Mouse (Mus musculus) layer of hippocampus, postnatal 14 days (tissue): ENCODE data around the gene Cbs. TPM values are rescaled to one million over a fixed set of nuclear protein-coding genes. Genes with fewer than 3 reads are reported as not detected.
A peak's percentile ranks its signal among the peaks of the same experiment; 100 is the strongest.

Source experiments
- DNase-seq, 2 experiments: peaks; one replicate each; pipeline ENCODE4 v3.0.0; 2021 to 2022; ENCODE audit warnings: low spot score in 2 of 2, mixed read lengths in 1 of 2
- total RNA-seq, 2 experiments: library from RNA; stranded (reverse); gene quantifications; 2 replicates each; pipeline ENCODE4 v1.2.3; 2021

Cbs gene
- total RNA-seq, 2 experiments from 2014 or later: 75.4 to 91.4 TPM

GRCm38 (mm10) chr17:31594590-31594989 is 42.4 kb downstream of the Cbs start:
- DNase-seq: no peak

DNA sequence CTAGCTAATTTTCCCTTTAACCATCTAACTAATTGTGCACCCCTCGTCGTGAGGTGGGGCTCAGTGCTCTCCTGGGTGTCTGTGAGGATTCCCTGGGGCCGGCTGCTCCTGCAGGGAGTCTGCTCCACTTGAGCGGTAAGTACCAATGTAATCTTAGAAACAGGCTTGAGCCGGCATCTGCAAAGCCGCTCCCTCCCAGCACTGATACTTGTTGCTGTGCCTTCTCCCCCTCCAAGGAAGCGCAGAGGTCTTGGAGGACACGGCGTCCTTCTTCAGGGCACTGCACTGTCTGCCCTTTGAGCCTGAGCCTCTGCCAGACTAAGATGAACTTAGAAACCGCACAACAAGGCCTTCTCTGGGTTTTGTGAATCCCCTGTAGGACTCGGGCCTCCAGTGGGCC is 46.2 kb downstream of the Cbs start:
- DNase-seq: no peak

DNA sequence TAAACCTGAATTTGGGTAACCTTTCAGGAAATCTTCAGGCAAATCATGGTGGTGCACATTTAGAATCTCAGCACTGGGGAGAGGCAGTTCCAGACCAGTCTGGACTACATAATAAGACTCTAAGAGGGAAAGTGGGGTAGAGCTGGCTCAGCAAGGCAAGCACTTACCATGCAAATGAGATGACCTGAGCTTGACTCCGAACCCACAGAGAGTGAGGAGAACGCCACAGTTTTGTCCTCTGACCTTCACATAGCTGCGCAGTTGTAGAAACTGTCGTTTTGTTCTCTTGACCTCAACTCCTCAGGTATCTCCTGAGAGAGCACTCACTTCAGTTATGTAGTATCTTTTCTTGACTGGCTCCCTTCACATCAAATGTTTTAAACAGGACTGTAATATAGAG is 48.3 kb downstream of the Cbs start:
- DNase-seq: no peak

DNA sequence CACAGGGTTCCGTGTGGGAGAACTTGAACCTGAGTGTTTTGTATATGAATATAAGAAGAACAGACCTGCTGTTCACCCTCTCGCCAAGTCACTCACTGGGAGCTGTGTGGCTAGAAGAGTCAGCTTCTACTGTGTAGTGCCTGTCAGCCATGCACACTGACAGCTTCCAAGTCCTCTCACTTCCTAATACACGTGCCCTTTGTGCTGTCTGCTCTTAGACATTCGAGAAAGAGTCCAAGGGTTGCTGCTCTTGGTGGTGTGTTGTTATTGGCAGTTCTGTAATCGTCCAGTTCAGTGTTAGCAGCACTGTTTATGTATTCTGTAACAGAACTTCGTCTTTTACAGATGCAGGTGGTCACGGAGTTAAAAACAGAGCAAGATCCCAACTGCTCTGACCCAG is 48.9 kb downstream of the Cbs start:
- DNase-seq: no peak

DNA sequence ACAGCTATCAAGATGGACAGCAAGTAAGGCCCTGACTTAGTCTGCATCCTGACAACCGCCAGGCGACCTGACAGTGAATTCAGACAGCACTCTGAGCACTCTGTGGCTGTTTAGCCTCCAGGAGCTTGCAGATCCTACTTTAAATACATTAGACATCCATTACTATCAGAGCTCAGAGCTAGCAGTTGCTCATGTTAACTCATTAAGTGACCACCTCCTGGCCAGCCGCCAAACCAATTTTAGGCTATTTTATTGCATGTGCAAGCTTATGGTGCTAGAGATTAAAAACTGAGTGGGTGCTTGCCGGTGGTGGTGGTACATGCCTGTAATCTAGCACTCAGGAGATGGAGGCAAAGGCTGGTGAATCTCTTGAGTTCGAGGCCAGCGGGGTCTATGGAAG is 53.3 kb downstream of the Cbs start:
- DNase-seq: no peak

DNA sequence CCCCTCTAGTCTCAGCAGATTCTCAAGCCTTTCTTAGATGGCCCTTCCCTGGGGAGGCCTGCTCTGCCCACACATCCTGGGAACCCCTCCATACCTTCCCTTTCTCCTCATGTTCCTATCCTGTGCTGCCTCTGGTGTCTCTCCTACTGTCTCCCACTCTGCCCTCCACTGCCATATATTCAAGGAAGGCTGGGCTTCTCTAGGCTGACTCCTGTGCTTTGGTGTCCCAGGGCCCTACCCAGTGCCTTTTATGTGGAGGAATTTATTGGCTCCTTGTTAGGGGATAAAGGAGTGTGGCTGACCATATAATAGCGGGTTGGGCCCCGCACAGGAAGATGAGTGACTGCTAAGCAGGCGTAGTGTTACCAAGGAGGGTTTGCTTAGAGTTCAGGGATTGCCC is 53.9 kb downstream of the Cbs start:
- no peak for DNase-seq

DNA sequence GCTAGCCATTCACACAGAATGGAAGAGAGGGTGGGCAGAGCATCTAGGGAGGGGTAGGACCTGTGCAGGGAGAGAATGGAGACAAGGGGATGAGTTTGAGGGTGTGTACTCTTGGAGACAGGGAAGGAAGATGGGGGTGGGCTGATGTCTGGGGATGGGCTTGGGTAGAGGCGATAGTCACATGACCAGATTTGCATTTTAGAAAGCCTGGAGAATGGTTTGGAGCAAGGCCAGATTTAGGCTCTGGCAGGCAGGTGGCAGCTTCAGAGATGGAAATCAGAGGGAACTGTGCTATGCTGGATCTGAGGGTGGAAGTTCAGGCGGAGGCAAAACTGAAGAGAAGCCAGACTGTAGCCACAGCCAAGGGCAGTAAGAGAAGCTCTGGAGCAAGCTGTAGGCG is 56.7 kb downstream of the Cbs start:
- DNase-seq: no peak

DNA sequence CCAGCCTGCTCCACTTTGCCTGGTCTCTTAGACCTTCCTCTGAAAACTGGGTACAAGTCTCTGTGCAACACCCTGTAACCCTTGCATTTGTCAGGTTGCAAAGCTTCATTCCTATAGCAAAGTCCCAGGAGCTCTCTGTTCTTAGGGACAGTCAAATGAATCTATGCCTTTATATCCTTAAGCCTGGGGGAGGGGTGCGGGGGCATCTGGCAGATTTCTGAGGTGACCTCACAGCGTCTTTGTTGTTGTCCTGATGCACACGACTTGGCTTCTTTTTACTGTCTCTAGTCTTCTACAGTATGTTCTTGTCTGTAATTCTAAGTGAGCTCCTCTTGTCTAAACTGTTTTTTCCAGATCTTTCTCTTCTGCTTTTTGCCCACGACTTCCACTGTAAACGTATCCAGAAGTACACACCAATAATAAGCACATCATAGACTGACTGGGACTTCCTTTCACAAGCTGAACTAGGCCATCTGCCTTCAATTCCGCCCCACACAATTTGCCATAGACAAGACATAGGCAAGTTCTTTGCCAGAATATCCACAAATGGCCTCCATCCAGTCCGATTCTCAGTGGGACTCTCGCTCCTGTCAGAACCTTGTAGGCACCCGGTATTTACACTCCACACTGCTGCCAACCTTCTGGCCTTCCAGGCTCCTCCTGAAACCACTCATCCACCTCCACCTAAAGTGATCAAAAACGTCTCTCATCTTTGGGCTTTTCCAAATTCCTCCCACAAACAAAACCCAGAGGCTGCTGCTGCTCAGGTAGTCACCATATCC is 60.5 kb downstream of the Cbs start:
- no peak for DNase-seq

- no peak for DNase-seq
Measured at GRCm38 (mm10) chr17:31574662-31575061, 62.4 kb downstream of the Cbs start.

DNA sequence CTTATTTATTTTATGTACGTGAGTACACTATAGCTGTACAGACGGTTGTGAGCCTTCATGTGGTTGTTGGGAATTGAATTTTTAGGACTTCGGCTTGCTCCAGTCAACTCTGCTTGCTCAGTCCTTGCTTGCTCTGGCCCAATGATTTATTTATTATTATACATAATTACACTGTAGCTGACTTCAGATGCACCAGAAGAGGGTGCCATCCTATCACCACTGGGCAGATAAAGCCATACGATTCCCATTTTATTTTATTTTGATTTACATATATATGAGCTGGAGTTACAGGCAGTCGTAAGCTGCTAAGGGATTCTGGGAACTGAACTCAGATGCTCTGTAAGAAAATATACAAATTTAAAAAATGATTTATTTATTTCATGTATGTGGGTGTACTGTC is 65.3 kb downstream of the Cbs start:
- no peak for DNase-seq

DNA sequence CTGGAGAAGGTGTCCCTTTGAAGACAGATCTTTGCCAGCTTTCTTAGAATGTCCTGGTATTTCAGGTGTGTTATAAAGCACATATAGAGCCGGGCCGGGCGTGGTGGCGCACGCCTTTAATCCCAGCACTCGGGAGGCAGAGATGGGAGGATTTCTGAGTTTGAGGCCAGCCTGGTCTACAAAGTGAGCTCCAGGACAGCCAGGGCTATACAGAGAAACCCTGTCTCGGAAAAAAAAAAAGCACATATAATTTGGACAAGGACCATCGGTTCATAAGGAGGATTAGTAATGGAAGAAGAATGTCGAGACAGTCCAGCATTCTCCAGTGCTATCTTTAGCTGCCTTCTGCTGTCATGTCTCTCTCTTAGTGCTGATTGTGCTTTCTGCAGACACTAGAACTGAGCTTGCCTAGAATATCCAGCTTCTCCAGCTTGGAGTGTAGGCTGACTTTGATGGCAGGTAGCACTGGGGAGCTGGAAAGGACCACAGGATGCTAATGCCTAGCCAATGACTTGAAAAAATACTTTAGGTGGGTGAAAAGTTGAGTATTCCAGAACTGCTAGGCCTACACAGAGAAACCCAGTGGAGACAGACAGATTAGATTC is 66.6 kb downstream of the Cbs start:
- DNase-seq: no peak

DNA sequence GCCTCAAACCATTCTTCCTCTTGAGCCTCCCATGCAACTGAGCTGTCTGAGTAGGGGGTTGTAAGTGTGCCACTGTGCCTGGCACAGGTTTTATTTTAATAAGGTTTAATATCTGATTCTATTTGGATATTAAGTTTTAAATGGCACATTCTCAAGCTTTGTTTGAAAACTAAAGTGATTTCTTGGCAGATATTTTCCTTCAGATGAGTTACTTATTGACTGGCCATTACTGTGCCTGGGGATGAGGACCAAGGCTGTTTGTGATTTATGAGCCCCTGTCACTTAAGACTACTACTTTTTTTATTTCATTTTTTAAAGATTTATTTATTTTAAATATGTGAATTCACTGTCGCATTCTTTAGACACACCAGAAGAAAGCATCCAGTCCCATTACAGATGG is 67.3 kb downstream of the Cbs start:
- no peak for DNase-seq

- DNase-seq: no peak
Measured at GRCm38 (mm10) chr17:31566276-31566675, 70.8 kb downstream of the Cbs start.

DNA sequence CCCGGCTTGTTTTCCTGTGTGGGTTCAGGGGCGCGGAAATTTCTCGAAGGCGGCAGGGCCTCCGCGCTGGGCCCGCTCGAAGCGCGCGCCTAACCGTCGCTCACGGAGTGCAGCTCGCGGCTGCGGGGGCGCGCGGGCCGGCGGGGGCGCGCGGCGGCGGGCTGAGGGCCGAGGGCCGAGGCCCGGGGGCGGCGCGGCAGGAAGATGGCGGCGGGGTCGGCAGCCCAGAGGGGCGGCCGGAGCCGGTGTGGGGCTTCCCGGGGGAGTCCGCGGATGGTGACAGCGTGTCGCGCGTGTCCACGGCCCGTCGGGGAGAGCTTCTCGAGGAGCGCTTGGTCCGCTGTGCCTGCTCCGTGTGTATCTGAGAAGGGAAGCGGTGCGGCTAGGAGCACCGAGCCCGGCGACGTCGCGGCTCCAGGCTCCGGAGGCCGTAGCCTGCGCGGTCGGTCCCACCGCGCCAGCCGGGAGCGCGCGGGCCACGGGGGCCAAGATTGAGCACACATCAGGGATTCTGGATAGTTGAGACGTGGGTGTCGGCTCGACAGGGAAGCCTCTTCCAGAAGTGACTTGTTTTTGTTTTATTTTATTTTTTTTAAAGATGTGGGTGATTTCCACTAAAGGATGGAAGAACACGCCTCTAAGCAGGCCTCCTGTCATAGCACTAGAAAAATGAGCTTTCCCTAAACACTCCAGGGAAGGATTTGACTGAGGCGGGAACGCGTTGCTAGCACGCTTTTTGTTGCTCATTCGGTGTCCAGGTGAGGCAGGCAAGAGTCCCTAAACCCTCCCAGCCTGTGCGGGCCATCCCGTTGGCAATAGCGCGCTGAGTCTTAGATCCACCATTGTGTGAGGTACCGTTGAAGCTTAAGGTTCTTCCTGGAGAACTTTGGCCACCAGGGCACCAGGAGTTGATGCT is 71.6 kb downstream of the Cbs start:
- peak; percentile 65 to 74 for DNase-seq

GRCm38 (mm10) chr17:31564858-31565140 is 72.2 kb downstream of the Cbs start:
- no peak for DNase-seq

GRCm38 (mm10) chr17:31564015-31564857 is 72.8 kb downstream of the Cbs start, which contains the start of gene Pknox1:
Gene Pknox1, plus strand, starts transcription at chr17:31564734.
- DNase-seq: peak; percentile 98 to 99

DNA sequence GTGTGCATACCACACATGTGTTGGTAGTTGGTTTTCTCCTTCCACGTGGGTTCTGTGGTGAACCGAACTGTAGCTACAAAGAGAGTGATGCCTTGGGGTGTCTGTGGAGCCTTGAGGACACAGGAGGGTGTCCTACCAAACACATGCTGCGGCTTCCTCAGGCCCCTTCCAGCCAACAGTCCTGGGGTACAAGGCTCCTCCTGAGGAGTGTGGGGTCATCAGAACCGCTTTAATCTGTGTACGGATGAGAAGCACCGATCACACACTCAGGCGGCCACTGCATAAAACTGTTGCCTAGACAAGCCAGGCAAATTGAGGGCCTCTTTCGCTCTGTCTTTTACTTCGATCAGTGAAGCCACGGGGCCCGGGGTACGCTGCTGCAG is 73.4 kb downstream of the Cbs start:
- DNase-seq: peak; percentile 54 to 56

GRCm38 (mm10) chr17:31559021-31559789 is 77.8 kb downstream of the Cbs start:
- no peak for DNase-seq
